Mouse (Mus musculus) olfactory bulb, adult 2 months (tissue): Measurements from ENCODE around the gene Cdkal1.

Source experiments
- CTCF ChIP-seq: fragments of 200-500 bp; IDR thresholded peaks from 2 replicates; pipeline ENCODE4 v1.5.1; 2012; ENCODE audit warnings: low read depth, mild to moderate bottlenecking, low read length, moderate library complexity; ENCODE audit not compliant: insufficient read depth
- POLR2A ChIP-seq: fragments of 200-500 bp; IDR thresholded peaks from 2 replicates; pipeline ENCODE4 v1.6.1; 2012; ENCODE audit warnings: mild to moderate bottlenecking, low read depth, low read length, moderate library complexity; ENCODE audit not compliant: insufficient read depth

- TF ChIP-seq CTCF (no peak), POLR2A (no peak)
Observed at GRCm38 (mm10) chr13:29743761-29744160, 111.7 kb downstream of the Cdkal1 start.
